Mouse (Mus musculus): ENCODE measurements around the gene Cept1. TPM values are rescaled to one million over a fixed set of nuclear protein-coding genes. Genes with fewer than 3 reads are reported as not detected.
"Not testable (repeated sequence)": the region's sequence is repeated elsewhere in the genome, so short reads cannot be mapped to it uniquely, and the experiment has no call there.

Gene Cept1
- 87.7 and 91.4 TPM in 2 replicates for total RNA-seq (2017)

- peak; percentile 97 for ATAC-seq (ENCODE audit: extremely low read depth, insufficient number of reproducible peaks, low FRiP score, poor library complexity, severe bottlenecking)
Measured at GRCm38 (mm10) chr3:106547171-106547923, at the start of gene Cept1, which contains the start of gene Dram2. Gene Cept1 (minus strand): TSS chr3:106547802. Gene Dram2 (plus strand): TSS chr3:106547798.

DNA sequence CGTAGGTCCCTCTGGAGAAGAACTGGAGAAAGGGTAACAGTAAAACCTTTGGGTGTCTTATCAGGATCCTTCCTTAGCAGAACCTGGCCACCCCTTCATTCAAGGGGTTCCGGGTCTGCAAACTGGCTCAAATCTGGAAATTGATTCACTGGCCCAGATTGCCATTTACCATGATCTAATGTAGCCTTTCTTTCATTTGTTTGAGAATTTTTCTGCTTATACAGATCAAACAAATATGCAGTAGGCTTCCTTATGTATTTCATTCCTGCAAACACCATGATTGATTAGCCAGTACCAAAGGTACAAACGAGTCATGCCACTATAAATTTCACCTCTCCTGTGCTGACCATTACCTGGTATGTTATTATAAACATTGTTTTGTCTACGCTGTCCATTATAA is 46.0 kb upstream of the Cept1 start:
- not testable (repeated sequence) for ATAC-seq (ENCODE audit: extremely low read depth, insufficient number of reproducible peaks, low FRiP score, poor library complexity, severe bottlenecking)

DNA sequence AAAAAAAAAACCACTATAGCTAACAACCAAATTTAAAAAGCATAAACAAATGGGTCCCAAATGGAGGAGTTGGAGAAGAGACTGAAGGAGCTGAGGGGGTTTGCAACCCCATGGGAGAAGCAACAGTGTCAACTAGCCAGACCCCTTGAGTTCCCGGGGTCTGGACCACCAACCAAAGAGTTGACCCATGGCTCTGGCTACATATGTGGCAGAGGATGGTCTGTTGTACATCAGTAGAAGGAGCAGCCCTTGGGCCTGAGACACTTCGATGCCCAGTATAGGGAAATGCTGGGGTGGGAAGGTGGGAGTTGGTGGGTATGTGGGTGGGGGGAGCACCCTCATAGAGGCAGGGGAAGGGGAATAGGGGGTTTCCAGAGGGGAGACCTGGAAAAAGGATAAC is 31.7 kb upstream of the Cept1 start:
- no peak for ATAC-seq (ENCODE audit: extremely low read depth, insufficient number of reproducible peaks, low FRiP score, poor library complexity, severe bottlenecking)

GRCm38 (mm10) chr3:106573191-106573590 is 25.6 kb upstream of the Cept1 start:
- ATAC-seq (ENCODE audit: extremely low read depth, insufficient number of reproducible peaks, low FRiP score, poor library complexity, severe bottlenecking) = no peak

- ATAC-seq (ENCODE audit: extremely low read depth, insufficient number of reproducible peaks, low FRiP score, poor library complexity, severe bottlenecking) = no peak
Measured at GRCm38 (mm10) chr3:106565876-106566275, 18.3 kb upstream of the Cept1 start.

DNA sequence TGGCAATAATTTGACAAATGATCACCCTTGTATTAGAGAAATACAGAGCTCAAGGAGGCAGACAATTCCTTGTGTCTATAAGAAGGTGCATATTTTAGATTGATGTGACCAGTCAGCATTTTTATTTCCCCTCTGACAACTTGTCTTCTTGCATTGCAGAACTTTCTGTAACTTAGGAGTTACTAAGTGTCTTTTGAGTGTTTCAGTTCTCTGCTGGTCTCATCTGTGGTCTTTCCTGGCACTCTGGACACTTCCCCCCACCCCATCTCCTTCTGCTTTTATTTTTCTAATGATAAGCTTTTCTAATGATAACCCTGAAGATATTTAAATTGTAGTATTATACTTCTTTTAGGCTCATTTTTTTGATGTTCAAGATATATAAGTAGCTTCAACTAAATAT is 10.7 kb upstream of the Cept1 start:
- no peak for ATAC-seq (ENCODE audit: extremely low read depth, insufficient number of reproducible peaks, low FRiP score, poor library complexity, severe bottlenecking)

DNA sequence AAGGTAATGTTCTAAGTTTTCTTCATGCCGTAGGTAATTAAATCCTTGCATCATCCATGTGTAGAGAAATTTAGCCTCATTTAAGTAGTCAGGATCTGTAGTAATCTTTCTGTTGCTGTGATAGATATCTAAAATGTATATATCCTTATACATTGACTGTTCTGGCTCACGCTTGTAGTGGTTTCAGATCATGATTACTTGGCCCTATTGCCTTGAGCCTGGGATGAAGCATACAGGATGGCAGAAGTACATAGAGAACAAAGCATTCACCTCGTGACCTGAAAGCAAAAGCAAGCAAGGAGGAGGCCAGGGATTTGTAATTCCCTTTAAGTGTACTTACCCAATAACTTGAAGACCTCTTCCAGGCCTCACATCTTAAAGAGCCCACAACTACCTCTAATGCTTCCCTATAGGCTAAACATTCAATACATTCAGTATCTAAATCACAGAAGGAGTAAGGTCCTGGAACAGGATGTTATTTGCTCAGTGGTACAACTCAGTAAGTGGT is 8.2 kb upstream of the Cept1 start:
- ATAC-seq (ENCODE audit: extremely low read depth, insufficient number of reproducible peaks, low FRiP score, poor library complexity, severe bottlenecking) = no peak

GRCm38 (mm10) chr3:106553411-106553810 is 5.8 kb upstream of the Cept1 start:
- ATAC-seq (ENCODE audit: extremely low read depth, insufficient number of reproducible peaks, low FRiP score, poor library complexity, severe bottlenecking) = peak; percentile 71; the same call in 1 of the 2 replicates

GRCm38 (mm10) chr3:106548971-106549370 is 1.4 kb upstream of the Cept1 start:
- ATAC-seq (ENCODE audit: extremely low read depth, insufficient number of reproducible peaks, low FRiP score, poor library complexity, severe bottlenecking) = no peak

DNA sequence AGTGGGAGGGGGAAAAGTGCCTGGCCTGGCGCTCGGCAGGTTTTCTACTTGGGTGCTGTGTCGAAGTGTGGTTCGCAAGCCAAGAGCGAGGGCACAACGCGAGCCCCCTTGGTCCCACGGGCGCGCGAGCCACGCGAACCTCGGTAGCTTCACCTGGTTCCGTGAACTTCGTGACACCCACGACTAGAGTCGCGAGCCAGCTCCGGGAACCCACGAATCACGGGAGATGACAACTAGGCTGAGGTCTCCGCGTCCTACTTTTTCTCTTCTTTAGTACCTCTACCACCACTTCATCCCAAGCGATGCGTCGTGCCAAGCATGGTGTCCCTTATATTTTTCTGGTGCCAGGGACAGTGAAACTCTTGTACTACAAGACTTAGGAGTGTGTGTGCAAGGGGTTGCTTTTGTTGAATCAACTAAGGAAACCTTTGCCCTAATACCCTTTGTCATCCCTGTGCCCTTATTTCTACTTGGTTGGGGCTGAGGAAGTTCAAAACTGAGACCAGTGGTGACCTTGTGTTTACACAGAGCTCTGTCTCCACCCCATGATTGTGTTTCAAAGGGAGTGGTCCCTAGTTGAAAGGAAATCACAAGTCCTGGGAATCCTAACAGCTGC is 430 bp upstream of the Cept1 start:
- ATAC-seq (ENCODE audit: extremely low read depth, insufficient number of reproducible peaks, low FRiP score, poor library complexity, severe bottlenecking) = no peak

DNA sequence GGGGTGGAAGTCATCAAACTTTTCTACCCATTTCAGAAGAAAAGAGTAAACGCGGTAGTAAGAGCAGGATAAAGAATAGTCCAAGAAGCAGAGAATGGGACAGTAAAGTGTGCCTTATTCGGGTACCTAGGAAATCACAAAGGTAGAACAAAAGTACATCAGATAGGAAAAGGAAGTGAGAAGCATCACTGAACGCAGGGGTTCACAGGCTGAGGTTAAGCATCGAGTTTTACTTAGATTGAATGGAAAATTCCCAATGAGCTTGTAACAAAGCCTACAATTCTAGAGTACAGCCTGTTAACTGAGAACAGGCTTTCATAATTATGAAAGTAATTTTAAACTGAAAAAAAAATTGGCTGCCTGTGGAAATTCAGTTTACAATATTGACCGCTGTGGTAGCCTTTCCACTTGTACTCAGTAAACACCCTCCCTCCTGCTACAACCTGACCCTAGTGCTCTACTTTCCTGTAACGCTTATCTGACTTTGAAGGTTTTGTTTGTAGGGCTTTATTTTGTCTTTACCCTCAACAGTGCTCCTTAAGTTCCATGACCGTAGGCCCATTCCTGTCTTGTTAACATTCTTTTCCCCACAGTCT is 2.8 kb downstream of the Cept1 start:
- ATAC-seq (ENCODE audit: extremely low read depth, insufficient number of reproducible peaks, low FRiP score, poor library complexity, severe bottlenecking) = no peak

DNA sequence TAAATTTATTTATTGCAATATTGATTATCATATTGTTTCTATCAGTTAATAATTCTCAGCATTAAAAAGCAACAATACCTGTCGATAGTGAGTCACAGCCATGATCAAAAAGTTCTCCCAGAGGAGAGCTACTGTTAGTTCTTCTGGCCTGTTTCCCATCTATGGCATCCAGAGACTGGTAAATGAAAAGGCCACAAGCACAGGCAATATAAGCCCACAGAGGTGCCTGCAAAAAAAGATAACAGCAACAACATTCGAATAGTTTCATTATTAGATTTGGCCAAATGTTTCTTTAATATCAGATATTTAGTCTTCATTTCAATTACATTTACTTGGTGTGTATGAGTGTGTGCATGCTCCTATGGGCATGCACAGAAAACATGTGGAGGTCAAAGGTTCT is 14.3 kb downstream of the Cept1 start:
- ATAC-seq (ENCODE audit: extremely low read depth, insufficient number of reproducible peaks, low FRiP score, poor library complexity, severe bottlenecking) = no peak

DNA sequence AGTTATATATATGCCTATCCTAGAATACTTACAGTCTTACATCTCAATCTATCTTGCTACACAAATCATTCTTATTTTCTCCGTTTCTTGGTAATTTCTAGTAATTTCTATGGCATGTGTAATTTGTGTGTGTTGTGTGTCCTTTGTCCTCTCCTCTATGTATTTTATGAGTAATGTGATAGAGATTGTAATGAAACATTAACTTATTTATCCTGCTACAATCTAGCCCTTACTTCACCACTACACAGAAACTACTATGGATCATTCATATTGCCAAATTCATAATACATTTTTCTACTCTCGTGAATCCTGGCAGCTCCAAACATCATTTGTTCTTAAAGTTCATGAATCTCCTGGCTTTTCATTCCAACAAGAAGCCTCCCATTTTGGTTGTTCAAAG is 19.6 kb downstream of the Cept1 start:
- no peak for ATAC-seq (ENCODE audit: extremely low read depth, insufficient number of reproducible peaks, low FRiP score, poor library complexity, severe bottlenecking)

GRCm38 (mm10) chr3:106526411-106526810 is 21.2 kb downstream of the Cept1 start:
- no peak for ATAC-seq (ENCODE audit: extremely low read depth, insufficient number of reproducible peaks, low FRiP score, poor library complexity, severe bottlenecking)

DNA sequence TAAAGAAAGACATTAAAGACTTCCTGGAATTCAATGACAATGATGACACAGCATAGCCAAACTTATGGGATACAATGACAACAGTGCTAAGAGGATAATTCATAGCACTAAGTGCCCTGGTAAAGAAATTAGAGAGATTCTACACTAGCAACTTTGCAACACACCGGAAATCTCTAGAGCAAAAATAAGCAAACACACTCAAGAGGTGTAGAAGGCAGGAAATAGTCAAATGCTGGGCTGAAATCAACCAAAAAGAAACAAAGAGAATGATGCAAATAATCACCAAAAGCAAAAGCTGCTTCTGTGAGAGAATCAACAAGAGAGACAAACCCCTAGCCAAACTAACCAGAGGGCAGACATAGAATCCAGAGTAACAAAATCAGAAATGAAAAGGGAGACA is 24.9 kb downstream of the Cept1 start:
- no peak for ATAC-seq (ENCODE audit: extremely low read depth, insufficient number of reproducible peaks, low FRiP score, poor library complexity, severe bottlenecking)

- no peak for ATAC-seq (ENCODE audit: extremely low read depth, insufficient number of reproducible peaks, low FRiP score, poor library complexity, severe bottlenecking)
Measured at GRCm38 (mm10) chr3:106515016-106515415, 32.6 kb downstream of the Cept1 start.

- ATAC-seq (ENCODE audit: extremely low read depth, insufficient number of reproducible peaks, low FRiP score, poor library complexity, severe bottlenecking) = no peak
Measured at GRCm38 (mm10) chr3:106510669-106511068, 36.9 kb downstream of the Cept1 start.

DNA sequence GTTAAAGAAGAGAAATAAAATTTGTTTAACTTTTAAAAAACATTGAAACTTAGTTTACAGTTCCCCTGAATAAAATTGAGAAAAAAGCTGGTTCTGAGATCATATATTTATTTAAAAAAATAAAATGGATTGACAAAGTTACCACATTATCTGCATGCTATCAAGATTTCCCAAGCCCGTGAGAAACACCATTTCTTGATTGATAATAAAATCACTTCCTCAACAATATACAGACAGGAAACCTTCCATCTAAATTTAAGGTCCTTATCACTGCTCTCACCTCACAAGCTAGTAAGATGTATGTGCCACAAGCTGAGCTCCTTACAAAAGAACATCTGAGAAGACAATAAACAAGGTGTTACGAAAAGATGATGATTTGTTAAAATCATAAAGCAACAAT is 44.7 kb downstream of the Cept1 start:
- ATAC-seq (ENCODE audit: extremely low read depth, insufficient number of reproducible peaks, low FRiP score, poor library complexity, severe bottlenecking) = no peak

GRCm38 (mm10) chr3:106500510-106500909 is 47.1 kb downstream of the Cept1 start:
- ATAC-seq (ENCODE audit: extremely low read depth, insufficient number of reproducible peaks, low FRiP score, poor library complexity, severe bottlenecking) = no peak

- no peak for ATAC-seq (ENCODE audit: extremely low read depth, insufficient number of reproducible peaks, low FRiP score, poor library complexity, severe bottlenecking)
Measured at GRCm38 (mm10) chr3:106496996-106497395, 50.6 kb downstream of the Cept1 start.
